Mouse (Mus musculus) cortical plate, adult 2 months (tissue): ENCODE measurements around the gene Ttll6. TPM values are rescaled to one million over a fixed set of nuclear protein-coding genes. Genes with fewer than 3 reads are reported as not detected.

ENCODE experiments used
- H3K27ac ChIP-seq: fragments of 200-500 bp; 2 replicates; pipeline ENCODE4 v1.5.1; 2012; ENCODE audit warnings: low read length, control low read depth, inconsistent platforms; ENCODE audit not compliant: insufficient read depth
- H3K4me1 ChIP-seq: fragments of 200-500 bp; 2 replicates; pipeline ENCODE4 v1.6.1; 2011; ENCODE audit warnings: low read length; ENCODE audit not compliant: control insufficient read depth, insufficient read depth
- H3K4me3 ChIP-seq: fragments of 200-500 bp; 2 replicates; pipeline ENCODE4 v1.5.1; 2011; ENCODE audit warnings: mild to moderate bottlenecking, low read length, control low read depth; ENCODE audit not compliant: insufficient read depth
- CTCF ChIP-seq: fragments of 200-500 bp; IDR thresholded peaks from 2 replicates; pipeline ENCODE4 v1.5.1; 2011; ENCODE audit warnings: mild to moderate bottlenecking, control low read depth, low read length; ENCODE audit not compliant: insufficient read depth; ENCODE audit errors: extremely low read depth
- POLR2A ChIP-seq: fragments of 200-500 bp; IDR thresholded peaks from 2 replicates; pipeline ENCODE4 v1.6.1; 2011; ENCODE audit warnings: mild to moderate bottlenecking, low read length, control low read depth; ENCODE audit not compliant: insufficient read depth; ENCODE audit errors: extremely low read depth
- polyA plus RNA-seq: library from polyadenylated mRNA; depleted of rRNA; stranded (reverse); fragments of >200 nt; gene quantifications from 2 replicates; pipeline ENCODE4 v1.2.3, GENCODE M21; 2012; rRNA removed

The Ttll6 gene
- polyA plus RNA-seq, 1 experiment: 0.27 TPM

DNA sequence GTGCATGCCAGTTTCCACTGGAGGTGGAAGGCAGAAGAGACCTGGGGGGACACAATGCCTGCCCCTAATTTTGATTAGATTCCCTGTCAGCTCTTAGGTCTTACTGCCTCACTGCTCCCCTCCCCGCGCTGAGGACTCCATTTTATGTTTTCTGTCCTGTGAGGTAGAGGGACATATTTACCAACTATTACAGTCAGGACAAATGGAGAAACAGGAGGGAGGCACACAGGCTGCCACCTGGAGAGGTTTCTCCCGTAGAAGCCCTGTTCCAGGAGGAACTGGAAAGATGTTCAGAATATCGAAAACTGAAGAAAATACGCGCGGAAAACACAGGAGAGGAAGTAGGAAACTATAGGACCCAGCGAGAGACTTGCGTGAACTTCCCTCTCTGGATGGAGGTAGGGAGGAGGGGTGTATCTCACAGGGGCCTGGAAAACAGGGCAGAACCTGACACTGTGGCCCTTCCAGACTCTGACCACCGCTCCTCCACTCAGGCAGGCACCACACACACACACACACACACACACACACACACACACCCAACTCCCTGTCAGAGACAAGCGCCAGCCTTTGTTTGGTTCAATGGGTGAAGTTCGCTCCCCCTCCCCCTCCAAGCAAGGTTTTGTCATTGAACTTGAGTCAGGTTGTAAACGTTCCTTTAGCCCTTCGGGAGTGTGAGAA, 69.0 kb downstream of the Ttll6 start:
- no peaks in the 10 kb centered on the region for H3K4me1 ChIP-seq
- no peak for TF ChIP-seq POLR2A
- no peak for TF ChIP-seq CTCF
- no peak overlapping the region for H3K4me3 ChIP-seq
- no peak overlapping the region for H3K27ac ChIP-seq

DNA sequence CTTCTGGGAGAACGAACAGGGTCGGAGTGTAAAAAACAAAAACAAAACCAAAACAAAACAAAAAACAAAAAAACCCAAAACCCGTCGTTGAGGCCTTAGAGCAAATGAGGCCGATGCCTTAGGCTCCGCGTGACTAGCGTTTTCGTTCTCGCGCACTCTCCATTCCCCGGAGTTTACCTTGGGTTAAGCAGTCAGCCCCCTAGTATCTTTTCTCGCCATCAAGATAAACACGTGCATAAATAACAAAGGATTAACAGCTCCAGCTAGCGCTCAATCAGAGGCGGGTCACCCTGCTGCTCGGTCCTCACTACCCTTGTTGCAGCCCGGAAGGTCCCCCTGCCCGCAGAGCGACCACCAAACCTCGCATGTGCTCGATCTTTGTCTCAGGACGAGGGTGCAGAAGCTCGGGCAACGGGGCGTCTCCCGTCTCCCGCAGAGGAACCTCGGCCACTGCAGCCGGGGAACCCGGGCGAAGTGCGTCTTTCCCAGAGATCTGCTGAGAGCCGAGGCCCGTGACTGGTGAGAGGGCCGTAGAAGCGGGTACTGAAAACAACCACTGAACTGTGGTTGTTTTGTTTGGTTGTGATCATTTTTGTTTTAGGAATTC, 69.7 kb downstream of the Ttll6 start:
- Histone ChIP-seq H3K27ac (no peak overlapping the region), H3K4me1 (no peaks in the 10 kb centered on the region), H3K4me3 (no peak overlapping the region)
- TF ChIP-seq POLR2A (no peak), CTCF (no peak)

DNA sequence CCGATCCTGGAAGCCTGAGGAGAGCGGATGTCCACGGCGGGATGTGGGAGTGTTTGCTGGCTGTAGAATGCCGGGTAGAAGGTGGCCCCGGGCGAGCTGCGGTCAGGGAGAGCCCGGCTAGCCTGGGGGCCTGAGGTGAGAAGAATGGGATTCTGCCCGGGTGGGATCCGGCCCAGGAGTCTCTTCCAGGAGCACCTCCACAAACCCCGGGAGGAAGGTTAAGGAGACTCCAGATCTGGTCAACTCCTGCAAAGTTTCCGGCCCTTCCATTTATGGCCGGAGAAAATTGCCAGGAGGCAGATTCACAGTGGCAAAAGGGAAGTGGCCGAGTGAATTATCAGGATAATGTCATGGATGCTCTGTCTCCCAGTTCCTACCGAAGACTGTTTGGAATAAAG, 70.2 kb downstream of the Ttll6 start:
- H3K4me1 ChIP-seq: no peaks in the 10 kb centered on the region
- no peak overlapping the region for H3K4me3 ChIP-seq
- TF ChIP-seq CTCF: no peak
- TF ChIP-seq POLR2A: no peak
- no peak overlapping the region for H3K27ac ChIP-seq

DNA sequence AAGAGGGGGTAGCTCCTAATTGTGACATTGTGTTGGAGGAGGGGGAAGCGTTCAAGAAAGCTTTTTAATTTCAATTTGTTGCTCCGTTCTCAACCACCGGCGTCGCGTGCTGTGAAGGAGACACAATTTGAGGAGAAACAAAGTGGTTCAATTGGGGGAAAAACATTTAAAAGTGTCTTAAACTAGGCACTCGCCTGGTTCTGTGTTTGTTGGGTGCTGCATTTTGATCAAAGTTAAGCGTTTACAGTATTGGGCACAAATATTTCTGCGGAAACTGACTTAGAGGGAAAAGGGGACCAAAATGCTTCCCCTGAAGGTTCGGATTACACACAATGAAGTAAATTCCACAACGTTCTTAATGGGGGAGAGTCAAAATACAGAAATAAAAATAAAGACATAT, 70.8 kb downstream of the Ttll6 start:
- no peak overlapping the region for H3K27ac ChIP-seq
- no peak for TF ChIP-seq POLR2A
- no peak for TF ChIP-seq CTCF
- H3K4me1 ChIP-seq: no peaks in the 10 kb centered on the region
- H3K4me3 ChIP-seq: no peak overlapping the region

DNA sequence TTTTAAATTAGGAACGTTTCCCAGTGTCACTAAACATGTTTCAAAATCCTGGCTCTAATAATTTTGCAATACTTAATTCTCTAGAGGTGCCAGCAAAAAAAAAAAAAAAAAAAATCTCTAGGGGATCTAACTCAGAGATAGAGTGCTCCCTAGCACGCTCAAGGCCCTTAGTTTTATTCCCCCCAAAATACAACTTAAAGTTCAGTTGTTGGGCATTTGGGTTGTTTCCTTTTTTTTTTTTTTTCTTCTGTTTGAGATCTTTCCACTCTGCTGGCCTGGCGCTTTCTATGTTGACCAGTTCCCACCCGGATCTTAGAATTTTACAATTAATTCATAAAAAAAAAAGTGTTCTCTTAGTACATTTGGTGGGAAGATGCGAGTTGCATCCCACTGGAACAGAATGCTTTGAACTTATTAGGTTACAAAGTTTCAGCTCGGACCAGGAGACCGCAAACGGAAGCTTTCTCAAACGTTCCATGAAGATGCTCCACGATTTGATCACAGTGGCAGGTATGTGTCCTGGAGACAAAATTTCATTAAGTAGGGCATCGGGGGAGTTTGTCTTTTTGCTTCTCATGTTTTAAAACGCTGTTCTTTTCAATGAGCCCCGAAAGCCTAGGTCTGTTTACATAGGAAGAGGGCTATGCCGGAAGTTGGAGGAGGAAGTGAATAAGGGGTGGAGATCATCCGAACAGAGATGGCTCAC, 72.0 kb downstream of the Ttll6 start:
- Histone ChIP-seq H3K27ac (no peak overlapping the region), H3K4me1 (no peaks in the 10 kb centered on the region), H3K4me3 (no peak overlapping the region)
- no peak for TF ChIP-seq POLR2A
- no peak for TF ChIP-seq CTCF

Other genes with a start within 250 kb of the Ttll6 start
- not detected in 2 replicates for gene B4galnt2, start 218.9 kb upstream of the Ttll6 start, polyA plus RNA-seq
- 0.02 and 0.15 TPM in 2 replicates for gene Igf2bp1, start 127.8 kb upstream of the Ttll6 start, polyA plus RNA-seq
- gene Gip, start 109.2 kb upstream of the Ttll6 start, polyA plus RNA-seq: not detected in 2 replicates
- gene Snf8, start 98.9 kb upstream of the Ttll6 start, polyA plus RNA-seq: 94.2 and 96.9 TPM in 2 replicates
- 47.7 and 49.4 TPM in 2 replicates for gene Ube2z, start 68.4 kb upstream of the Ttll6 start, polyA plus RNA-seq
- gene Atp5g1, start 58.1 kb upstream of the Ttll6 start, polyA plus RNA-seq: 448 and 494 TPM in 2 replicates
- gene Calcoco2, start 21.8 kb upstream of the Ttll6 start, polyA plus RNA-seq: not detected in 2 replicates
- gene Hoxb13, start 60.5 kb downstream of the Ttll6 start, polyA plus RNA-seq: not detected in 2 replicates
- not detected in 2 replicates for gene Hoxb9, start 137.7 kb downstream of the Ttll6 start, polyA plus RNA-seq
- gene Hoxb8, start 148.1 kb downstream of the Ttll6 start, polyA plus RNA-seq: not detected in 2 replicates
- not detected in 2 replicates for gene Hoxb7, start 152.8 kb downstream of the Ttll6 start, polyA plus RNA-seq
- gene Hoxb6, start 158.7 kb downstream of the Ttll6 start, polyA plus RNA-seq: not detected in 2 replicates
- not detected in 2 replicates for gene Hoxb5, start 169.6 kb downstream of the Ttll6 start, polyA plus RNA-seq
- gene Hoxb4, start 184.5 kb downstream of the Ttll6 start, polyA plus RNA-seq: 0.04 TPM in 1 of 2 replicates, not detected in the other
- gene Hoxb3, start 189.5 kb downstream of the Ttll6 start, polyA plus RNA-seq: not detected in 2 replicates
- gene Hoxb2, start 216.7 kb downstream of the Ttll6 start, polyA plus RNA-seq: not detected in 2 replicates
- gene Hoxb1, start 232.0 kb downstream of the Ttll6 start, polyA plus RNA-seq: not detected in 2 replicates